Mouse (Mus musculus) heart, embryonic 11.5 days (tissue): ENCODE results near the gene Pgp. TPM values are rescaled to one million over a fixed set of nuclear protein-coding genes. Genes with fewer than 3 reads are reported as not detected.

Experiments used
- ATAC-seq: fragments of 200-750 bp; cut with Nextera tagmentation; replicated peaks from 2 replicates; pipeline ENCODE4 v1.8.0; 2017; ENCODE audit warnings: moderate library complexity; ENCODE audit not compliant: insufficient number of reproducible peaks, low FRiP score, low TSS enrichment
- H3K27ac ChIP-seq: fragments of 300-500 bp; sonication (generic); 2 replicates; pipeline ENCODE4 v1.5.1; 2014; ENCODE audit warnings: mild to moderate bottlenecking, low read depth, low read length
- H3K27me3 ChIP-seq: fragments of 300-500 bp; sonication (generic); 2 replicates; pipeline ENCODE4 v1.6.1; 2014; ENCODE audit warnings: mild to moderate bottlenecking, low read length, mixed read lengths; ENCODE audit not compliant: control insufficient read depth, insufficient read depth
- H3K36me3 ChIP-seq: fragments of 300-500 bp; sonication (generic); 2 replicates; pipeline ENCODE4 v1.6.1; 2014; ENCODE audit warnings: mild to moderate bottlenecking, low read length, moderate library complexity, mixed read lengths; ENCODE audit not compliant: control insufficient read depth, insufficient read depth
- H3K4me1 ChIP-seq: fragments of 300-500 bp; sonication (generic); 2 replicates; pipeline ENCODE4 v1.6.1; 2014; ENCODE audit warnings: low read length; ENCODE audit not compliant: control insufficient read depth, insufficient read depth
- H3K4me2 ChIP-seq: fragments of 300-500 bp; sonication (generic); 2 replicates; pipeline ENCODE4 v1.6.1; 2014; ENCODE audit warnings: mild to moderate bottlenecking, moderate library complexity
- H3K4me3 ChIP-seq: fragments of 300-500 bp; sonication (generic); 2 replicates; pipeline ENCODE4 v1.5.1; 2014; ENCODE audit warnings: low read depth, low read length
- H3K9ac ChIP-seq: fragments of 300-500 bp; sonication (generic); 2 replicates; pipeline ENCODE4 v1.6.1; 2014; ENCODE audit warnings: mild to moderate bottlenecking, low read depth, low read length, moderate library complexity
- H3K9me3 ChIP-seq: fragments of 300-500 bp; sonication (generic); replicated peaks from 2 replicates; pipeline ENCODE4 v1.6.1; 2016; ENCODE audit warnings: low read length; ENCODE audit not compliant: control insufficient read depth
- WGBS: fragments of 180-500 bp; shearing (Covaris S2); extraction: QIAGEN DNeasy Blood & Tissue Kit; methylation state at CpG from one replicate; pipeline ENCODE4 v1.1.7; 2014; ENCODE audit not compliant: insufficient replicate concordance; 5-methylcytosine and 5-hydroxymethylcytosine counted together
- polyA plus RNA-seq: library from polyadenylated mRNA; unstranded; fragments of >200 nt; fragmentation: Nextera tagmentation; extraction: Ambion mirVana; gene quantifications from 2 replicates; pipeline ENCODE4 v1.2.1, GENCODE M21; 2014

Pgp gene
- polyA plus RNA-seq, 1 experiment from 2014 or later = 75.8 TPM

GRCm38 (mm10) chr17:24469336-24469909, 769 bp upstream of the Pgp start:
- Histone ChIP-seq H3K36me3 (peaks cover 7% of the 10 kb centered on the region; the same call in 1 of the 2 replicates), H3K27ac (peak overlapping the region; percentile 94), H3K27me3 (no peaks in the 10 kb centered on the region), H3K9me3 (no peaks in the 10 kb centered on the region), H3K4me2 (peak overlapping the region; percentile 98), H3K4me1 (peaks cover 25% of the 10 kb centered on the region), H3K4me3 (peak overlapping the region; percentile 91), H3K9ac (peak overlapping the region; percentile 93)
- no peak for ATAC-seq
- 13% methylated on average over 7 of the region's 7 CpGs for WGBS

DNA sequence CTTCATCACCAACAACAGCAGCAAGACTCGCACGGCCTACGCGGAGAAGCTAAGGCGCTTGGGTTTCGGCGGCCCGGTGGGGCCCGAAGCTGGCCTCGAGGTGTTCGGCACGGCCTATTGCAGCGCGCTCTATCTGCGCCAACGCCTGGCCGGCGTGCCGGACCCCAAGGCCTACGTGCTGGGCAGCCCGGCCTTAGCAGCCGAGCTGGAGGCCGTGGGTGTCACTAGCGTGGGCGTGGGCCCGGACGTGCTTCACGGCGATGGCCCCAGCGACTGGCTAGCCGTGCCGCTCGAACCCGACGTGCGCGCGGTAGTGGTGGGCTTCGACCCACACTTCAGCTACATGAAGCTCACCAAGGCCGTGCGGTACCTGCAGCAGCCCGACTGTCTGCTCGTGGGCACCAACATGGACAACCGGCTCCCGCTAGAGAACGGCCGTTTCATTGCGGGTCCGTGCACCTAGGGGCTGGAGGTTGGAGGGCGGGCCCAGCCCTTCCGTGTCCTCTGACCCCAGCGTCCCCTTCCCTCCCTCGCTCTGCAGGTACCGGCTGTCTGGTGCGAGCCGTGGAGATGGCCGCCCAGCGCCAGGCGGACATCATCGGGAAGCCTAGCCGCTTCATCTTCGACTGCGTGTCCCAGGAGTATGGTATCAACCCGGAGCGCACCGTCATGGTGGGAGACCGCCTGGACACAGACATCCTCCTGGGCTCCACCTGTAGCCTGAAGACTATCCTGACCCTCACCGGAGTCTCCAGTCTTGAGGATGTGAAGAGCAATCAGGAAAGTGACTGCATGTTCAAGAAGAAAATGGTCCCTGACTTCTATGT, 722 bp downstream of the Pgp start:
- peak overlapping the region; percentile 91 for H3K4me3 ChIP-seq
- no peaks in the 10 kb centered on the region for H3K9me3 ChIP-seq
- peaks cover 14% of the 10 kb centered on the region; the same call in 1 of the 2 replicates for H3K36me3 ChIP-seq
- H3K4me1 ChIP-seq = peaks cover 25% of the 10 kb centered on the region
- H3K27me3 ChIP-seq = no peaks in the 10 kb centered on the region
- 1% methylated on average over 68 of the region's 68 CpGs for WGBS
- peak overlapping the region; percentile 93 for H3K9ac ChIP-seq
- ATAC-seq = no peak
- peak overlapping the region; percentile 94 for H3K27ac ChIP-seq
- peak overlapping the region; percentile 98 for H3K4me2 ChIP-seq

GRCm38 (mm10) chr17:24472512-24472911, 2.3 kb downstream of the Pgp start:
- Histone ChIP-seq H3K4me1 (peaks cover 25% of the 10 kb centered on the region), H3K27ac (no peak overlapping the region), H3K9me3 (no peaks in the 10 kb centered on the region), H3K9ac (peak overlapping the region; percentile 93; the same call in 1 of the 2 replicates), H3K36me3 (peaks cover 24% of the 10 kb centered on the region), H3K4me2 (peak overlapping the region; percentile 98), H3K27me3 (no peaks in the 10 kb centered on the region), H3K4me3 (peak overlapping the region; percentile 91; the same call in 1 of the 2 replicates)
- ATAC-seq = no peak
- WGBS = 82% methylated on average over 4 of the region's 4 CpGs

DNA sequence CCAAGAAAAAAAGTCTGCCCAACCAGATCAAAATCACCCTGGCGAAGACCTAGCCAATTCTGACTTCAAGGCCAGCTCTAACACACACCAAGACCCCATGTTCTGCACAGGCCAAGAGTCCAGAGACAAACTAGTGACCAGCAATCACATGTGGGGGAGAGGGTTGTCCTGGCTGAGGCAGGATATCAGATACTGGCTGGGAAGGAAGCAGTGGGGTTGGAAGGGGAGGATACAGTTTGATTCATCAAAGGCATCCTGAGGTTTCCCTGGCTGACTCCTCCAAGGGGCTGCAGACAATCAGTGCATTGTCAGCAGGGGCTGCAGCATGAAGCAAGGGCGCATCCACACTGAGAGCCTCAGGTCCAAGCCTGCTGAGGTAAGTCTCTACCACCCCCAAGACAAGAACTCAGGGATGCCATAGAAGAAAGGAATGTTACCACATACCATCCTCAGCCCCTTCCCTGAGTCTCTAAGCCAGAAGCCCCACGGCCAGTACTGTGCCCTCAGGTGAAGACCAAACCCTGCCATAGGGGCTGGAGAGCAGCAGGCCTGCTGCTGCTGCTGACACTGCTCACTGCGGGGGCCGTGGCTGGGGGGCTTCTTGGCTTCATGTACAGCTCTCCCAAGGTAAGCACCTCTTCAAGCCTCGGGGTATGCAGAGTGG, 3.6 kb downstream of the Pgp start, which contains the start of gene Bricd5:
TSS of gene Bricd5 (plus strand) at position 273 of the 664 bp plus-strand sequence.
- Histone ChIP-seq H3K9ac (0 out of 2 replicates have a peak within 1 kb of the TSS, but pooled peaks have one; percentile 10), H3K27ac (no peak within 1 kb of the TSS), H3K4me2 (peak within 1 kb of the TSS; percentile 98), H3K4me1 (peaks cover 32% of the 10 kb centered on the region), H3K36me3 (peaks cover 24% of the 10 kb centered on the region), H3K27me3 (no peaks in the 10 kb centered on the region), H3K4me3 (no peak within 1 kb of the TSS), H3K9me3 (no peaks in the 10 kb centered on the region)
- WGBS = 73% methylated on average over 6 of the region's 6 CpGs
- no peak for ATAC-seq

GRCm38 (mm10) chr17:24474557-24474956, 4.4 kb downstream of the Pgp start:
- WGBS = 72% methylated on average over 5 of the region's 5 CpGs
- Histone ChIP-seq H3K9me3 (no peaks in the 10 kb centered on the region), H3K4me1 (peaks cover 32% of the 10 kb centered on the region), H3K36me3 (peaks cover 24% of the 10 kb centered on the region), H3K27me3 (no peaks in the 10 kb centered on the region), H3K4me3 (no peak overlapping the region), H3K4me2 (no peak overlapping the region), H3K9ac (no peak overlapping the region), H3K27ac (no peak overlapping the region)
- no peak for ATAC-seq

DNA sequence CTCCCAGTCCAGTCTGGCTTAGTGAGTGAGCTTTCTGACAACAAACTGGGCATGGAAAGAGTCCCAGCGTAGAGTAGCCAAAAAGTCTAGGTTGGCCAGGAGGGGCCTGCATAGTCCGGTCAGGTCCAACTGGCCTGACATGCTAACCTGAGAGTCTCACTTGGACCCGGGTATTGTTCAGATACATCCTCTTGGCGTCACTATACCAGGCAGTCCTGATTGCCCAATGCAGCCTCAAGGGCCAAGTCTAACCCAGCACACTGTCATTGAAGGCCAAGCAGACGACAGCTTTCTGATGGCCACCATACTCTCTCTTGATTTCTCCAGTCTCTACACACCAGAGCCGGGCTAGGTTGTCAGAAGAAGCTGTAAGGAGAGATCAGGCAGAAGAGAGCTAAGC, 5.4 kb downstream of the Pgp start:
- Histone ChIP-seq H3K4me3 (no peak overlapping the region), H3K9ac (no peak overlapping the region), H3K4me1 (peaks cover 32% of the 10 kb centered on the region), H3K27ac (no peak overlapping the region), H3K4me2 (no peak overlapping the region), H3K36me3 (peaks cover 24% of the 10 kb centered on the region), H3K9me3 (no peaks in the 10 kb centered on the region), H3K27me3 (no peaks in the 10 kb centered on the region)
- no peak for ATAC-seq
- 88% methylated on average over 6 of the region's 6 CpGs for WGBS

DNA sequence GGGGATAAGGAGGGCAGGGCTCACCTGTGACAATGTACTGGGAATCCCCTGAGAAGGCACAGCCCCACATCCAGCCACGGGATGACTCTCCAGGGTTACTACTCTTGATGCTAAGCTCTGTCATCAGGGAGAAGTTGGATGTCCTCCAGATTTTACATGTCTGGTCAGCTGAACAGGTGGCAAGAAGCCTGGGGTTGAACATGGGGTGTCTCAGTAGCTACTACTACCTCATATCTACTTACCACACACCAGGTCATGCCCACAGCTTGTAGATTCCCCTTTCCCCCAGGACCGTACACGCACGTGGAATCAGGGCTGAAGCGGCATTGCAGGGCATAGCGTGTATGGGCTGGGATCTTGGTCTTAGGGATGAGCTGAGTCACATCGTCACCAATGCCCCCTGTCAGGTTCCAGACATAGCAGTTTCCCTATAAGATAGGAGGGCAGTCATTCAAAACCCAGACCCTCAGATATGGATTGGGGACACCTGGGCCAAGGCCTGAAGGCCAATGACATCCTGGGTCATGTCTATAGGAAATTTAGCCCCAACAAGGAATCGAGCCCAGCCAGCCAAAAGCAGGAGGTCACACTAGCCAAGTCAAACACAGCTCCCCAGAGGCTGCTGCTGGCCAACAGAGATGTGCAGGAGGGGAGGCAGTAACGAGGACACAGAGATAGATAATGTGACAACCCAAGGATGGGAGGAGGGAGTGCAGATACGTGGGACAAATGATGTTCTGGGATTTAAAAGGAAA, 6.0 kb downstream of the Pgp start:
- H3K9me3 ChIP-seq = no peaks in the 10 kb centered on the region
- no peak overlapping the region for H3K4me2 ChIP-seq
- ATAC-seq = no peak
- WGBS = 91% methylated on average over 10 of the region's 10 CpGs
- no peaks in the 10 kb centered on the region for H3K27me3 ChIP-seq
- H3K4me3 ChIP-seq = no peak overlapping the region
- peaks cover 32% of the 10 kb centered on the region for H3K4me1 ChIP-seq
- H3K36me3 ChIP-seq = peaks cover 24% of the 10 kb centered on the region
- H3K9ac ChIP-seq = no peak overlapping the region
- H3K27ac ChIP-seq = no peak overlapping the region
